Mouse (Mus musculus) retina, embryonic 14.5 days (tissue): ENCODE measurements at regions not wholly inside any gene's neighbourhood (a gene's known extent, or its start where the extent isn't known, plus 50 kb on each side); places are given as distances from the start of the nearest gene placed in this dataset.
A peak's percentile ranks its signal among the peaks of the same experiment; 100 is the strongest.

ENCODE experiments used
- DNase-seq: peaks from one replicate; pipeline ENCODE4 v3.0.0-alpha.2; 2015; ENCODE audit warnings: low spot score

DNA sequence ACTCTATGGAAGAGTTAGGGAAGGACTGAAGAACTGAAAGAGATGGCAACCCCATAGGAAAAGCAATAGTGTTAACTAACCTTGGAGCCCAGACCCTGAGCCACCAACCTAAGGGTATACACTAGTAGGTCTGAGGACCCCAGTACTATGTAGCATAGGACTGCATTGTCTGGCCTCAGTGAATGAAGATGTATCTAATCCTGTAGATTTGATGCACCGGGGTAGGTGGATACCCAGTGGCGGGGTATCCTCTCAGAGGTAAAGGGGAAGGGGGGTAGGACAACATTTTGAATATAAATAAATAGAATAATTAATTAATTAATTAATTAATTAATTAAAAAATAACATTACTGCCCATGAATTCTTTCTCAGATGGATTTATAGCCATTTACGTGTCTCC, 387.9 kb upstream of the 4921530L21Rik start:
- no peak for DNase-seq

- DNase-seq: no peak
These were observed 387.1 kb upstream of the 4921530L21Rik start for GRCm38 (mm10) chr14:95493958-95494357.

DNA sequence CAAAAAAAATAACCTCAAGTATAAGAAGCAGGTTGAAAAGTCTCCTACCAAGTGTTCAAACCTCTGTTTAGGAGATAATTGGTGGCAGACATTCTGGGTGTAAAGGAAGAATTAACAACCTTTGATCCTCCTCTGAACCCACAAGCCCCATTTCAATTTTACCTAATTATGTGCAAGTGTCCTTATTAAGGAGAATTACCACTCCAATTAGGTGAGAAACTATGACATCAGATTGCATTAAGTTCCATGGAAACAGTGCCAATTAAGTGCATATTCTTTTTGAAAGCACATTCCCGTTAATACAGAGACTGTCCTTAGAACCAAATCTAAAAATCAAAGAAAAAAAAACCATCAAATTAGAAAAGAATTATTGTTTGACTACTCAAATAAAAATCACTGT, 366.0 kb upstream of the 4921530L21Rik start:
- DNase-seq: no peak

GRCm38 (mm10) chr14:95518837-95519236, 362.2 kb upstream of the 4921530L21Rik start:
- no peak for DNase-seq

DNA sequence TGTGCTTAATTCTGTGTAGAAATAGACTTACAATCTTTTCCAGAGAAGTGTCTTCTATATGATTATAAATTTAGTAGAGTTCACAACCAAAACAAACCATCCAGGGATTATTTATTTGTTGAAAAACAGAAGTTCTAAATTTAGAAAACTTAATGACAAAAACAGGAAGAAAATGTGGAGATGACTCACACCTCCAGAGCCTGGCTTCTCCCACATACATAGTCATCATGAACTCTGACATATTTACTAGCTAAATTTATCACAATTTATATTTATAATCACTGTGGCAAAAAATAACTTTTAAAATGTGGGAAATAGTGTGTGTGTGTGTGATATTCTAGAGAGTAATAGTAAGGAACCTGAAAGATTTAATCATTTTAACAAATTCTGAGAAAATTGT, 337.2 kb upstream of the 4921530L21Rik start:
- DNase-seq: no peak

GRCm38 (mm10) chr14:95591075-95591474, 290.0 kb upstream of the 4921530L21Rik start:
- DNase-seq: no peak

DNA sequence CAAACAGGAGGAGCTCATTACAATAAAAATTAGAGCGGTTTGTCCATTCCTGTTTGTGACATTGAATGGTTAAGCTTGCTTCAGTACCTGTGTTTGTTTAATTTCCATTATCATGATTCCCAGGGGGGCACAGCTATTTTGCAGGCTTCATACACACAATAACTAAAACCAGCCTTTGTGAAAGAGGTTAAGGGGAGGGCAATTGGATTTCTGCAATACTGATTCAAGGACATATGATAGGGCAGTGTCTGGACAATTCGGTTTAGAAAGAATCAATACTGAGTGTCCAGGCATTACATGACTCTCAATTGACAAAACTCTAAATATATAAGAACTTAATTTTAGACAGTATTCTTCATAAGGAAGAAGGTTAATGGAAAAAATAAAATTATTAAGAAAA, 284.7 kb upstream of the 4921530L21Rik start:
- peak; percentile 25 for DNase-seq

DNA sequence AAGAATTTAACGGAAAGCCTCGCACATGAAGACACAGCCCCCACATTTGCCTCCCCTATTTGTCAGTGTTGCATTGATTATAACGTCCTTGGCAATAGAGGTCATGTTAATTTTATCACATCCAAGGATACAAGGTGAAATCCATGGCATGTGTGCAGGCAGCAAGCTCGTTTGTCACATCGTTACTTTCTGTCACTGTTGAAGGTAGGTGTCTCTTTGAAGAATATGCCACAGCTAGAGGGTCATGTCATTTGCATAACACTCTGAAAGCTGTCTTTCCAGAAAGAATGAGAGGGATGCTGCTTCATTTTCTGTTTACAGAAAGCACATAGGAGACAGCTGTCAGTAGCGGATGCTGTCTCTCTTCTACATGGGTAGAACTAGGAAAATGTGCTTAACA, 235.1 kb upstream of the 4921530L21Rik start:
- DNase-seq: no peak

GRCm38 (mm10) chr14:95659552-95659951, 221.5 kb upstream of the 4921530L21Rik start:
- DNase-seq: no peak

GRCm38 (mm10) chr14:95660862-95661261, 220.2 kb upstream of the 4921530L21Rik start:
- no peak for DNase-seq

GRCm38 (mm10) chr14:95661416-95661815, 219.6 kb upstream of the 4921530L21Rik start:
- DNase-seq: no peak

DNA sequence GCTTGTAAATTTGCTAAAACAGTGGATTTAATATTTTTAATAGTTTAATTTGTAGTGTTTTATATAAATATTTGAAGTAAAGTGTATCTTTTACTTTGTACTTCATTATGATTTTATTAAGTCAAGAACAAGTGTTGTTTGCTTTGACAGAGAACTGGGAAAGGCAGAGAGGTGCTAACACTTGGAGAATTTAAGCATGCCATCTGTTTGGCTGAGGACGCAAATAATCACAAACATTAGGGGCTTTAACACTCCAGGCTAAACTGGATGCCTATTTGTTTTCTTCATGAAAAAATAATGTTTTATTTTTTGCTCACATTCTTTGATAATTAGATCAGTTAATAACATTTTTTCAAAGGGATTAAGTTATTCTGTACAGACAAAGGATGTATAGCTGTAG, 193.6 kb upstream of the 4921530L21Rik start:
- DNase-seq: no peak

DNA sequence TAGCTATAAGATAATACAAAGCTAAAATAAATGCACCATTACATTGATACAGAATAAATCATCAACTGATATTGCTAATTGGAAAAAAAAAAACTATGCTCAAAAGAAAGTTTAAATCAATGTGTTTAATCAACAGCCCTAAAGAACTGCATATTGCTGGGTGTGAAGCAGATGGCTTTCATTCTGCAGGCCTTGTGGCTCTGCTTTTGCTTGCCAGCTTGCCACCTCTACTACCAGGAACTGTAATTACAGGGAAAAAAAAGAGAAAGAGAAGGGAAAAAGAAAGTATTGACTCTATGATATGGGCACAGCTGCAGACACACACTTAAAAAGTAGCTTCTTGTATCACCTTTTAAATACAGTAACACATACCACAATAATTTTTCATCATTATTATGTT, 192.4 kb upstream of the 4921530L21Rik start:
- no peak for DNase-seq

DNA sequence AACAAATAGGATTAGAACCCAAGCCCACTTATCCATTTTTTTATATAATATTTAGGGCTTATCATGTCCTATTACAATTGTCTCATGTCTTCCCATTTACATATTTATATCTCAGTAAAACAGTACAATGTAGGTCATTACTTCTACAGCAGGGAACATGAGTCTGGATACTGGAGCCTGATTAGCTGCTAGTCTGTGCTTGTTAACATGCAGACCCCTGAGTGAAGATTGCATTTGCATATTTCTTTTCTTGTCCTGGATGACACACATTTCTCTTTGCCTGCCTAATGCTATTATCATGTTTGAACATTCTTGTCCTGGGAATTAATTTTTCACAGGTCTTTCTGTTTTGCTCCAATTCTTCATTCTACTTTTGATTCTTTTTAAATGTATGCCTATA, 155.0 kb upstream of the 4921530L21Rik start:
- DNase-seq: no peak

DNA sequence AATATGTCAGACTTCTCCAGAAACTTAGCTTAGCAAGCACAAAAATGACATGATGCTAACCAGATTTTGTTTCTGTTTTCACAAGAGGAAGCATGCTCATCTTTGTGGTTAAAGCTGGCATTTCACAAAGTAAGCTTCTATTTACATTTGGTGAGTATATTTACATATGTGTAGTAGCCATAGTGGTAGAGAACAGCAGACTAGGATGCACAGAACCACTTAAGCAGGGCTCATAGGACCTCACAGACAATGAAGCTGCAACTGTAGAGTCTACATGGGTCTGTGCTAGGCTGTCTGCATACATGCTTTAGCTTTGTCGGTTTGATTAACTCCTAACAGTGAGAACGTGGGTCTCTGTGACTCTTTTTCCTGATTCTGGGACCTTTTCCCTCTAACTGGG, 105.3 kb upstream of the 4921530L21Rik start:
- peak; percentile 6 for DNase-seq

DNA sequence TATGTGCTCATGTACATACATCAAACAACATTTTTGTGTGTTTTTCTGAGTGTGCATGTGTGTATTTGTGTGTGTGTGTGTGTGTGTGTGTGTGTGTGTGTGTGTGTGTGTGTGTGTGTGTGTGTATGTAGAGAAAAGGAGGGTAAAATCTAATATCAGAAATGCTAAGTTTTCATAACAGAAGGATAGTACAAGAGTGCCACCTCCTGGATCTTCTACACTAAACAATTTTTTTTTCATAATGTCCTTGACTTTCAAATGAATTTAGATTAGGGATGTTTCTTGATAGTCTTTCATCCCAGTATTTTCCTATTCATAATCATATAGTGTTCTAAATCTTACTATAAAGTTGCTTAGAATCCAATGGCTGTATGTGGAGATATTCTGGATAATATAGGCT, 103.6 kb upstream of the 4921530L21Rik start:
- DNase-seq: peak; percentile 78
